Mouse (Mus musculus): ENCODE results near the gene Trf. TPM values are rescaled to one million over a fixed set of nuclear protein-coding genes. Genes with fewer than 3 reads are reported as not detected.

Trf gene
- total and polyA plus RNA-seq, 2 experiments from 2014 or later, result 27.9 to 110 TPM

DNA sequence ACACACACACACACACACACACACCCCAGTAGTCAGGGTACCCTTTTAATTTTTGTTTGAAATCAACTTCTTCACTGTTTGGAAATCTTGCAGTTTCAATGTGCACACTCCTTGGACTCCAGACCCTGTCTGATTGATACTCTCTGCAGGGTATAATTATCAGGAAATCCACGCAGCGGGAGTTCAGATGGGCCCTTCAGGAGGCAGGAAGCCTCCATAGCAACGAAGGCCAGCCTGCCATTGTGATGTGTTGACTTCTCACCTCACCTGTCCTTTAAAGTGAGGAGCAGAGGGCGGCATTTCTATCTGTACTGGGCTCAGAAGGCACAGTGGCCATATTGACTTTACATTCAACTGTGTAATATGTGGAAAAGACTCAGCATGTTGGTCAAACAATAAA lies 45.4 kb downstream of the Trf start:
- H3K9ac ChIP-seq (replicated peaks; ENCODE audit: low read depth, low read length), result no peak overlapping the region
- H3K27me3 ChIP-seq (ENCODE audit: control insufficient read depth, insufficient read depth, low read length), result no peaks in the 10 kb centered on the region
- no peak for ATAC-seq (ENCODE audit: insufficient read depth, low read depth)
- H3K4me3 ChIP-seq (ENCODE audit: low read depth, low read length), result no peak overlapping the region
- H3K4me2 ChIP-seq (ENCODE audit: low read depth, low read length), result no peak overlapping the region
- H3K27ac ChIP-seq (ENCODE audit: low read depth), result no peak overlapping the region
- H3K36me3 ChIP-seq (replicated peaks; ENCODE audit: control insufficient read depth, insufficient read depth, low read length), result peaks cover 21% of the 10 kb centered on the region
- no peak for TF ChIP-seq EP300 (IDR thresholded peaks at IDR 0.05; ENCODE audit: low read depth)
- no peak for TF ChIP-seq CTCF (IDR thresholded peaks at IDR 0.05; ENCODE audit: low read depth)
- WGBS, result 70% methylated on average over 4 of the region's 4 CpGs
- no peaks in the 10 kb centered on the region for H3K9me3 ChIP-seq (replicated peaks; ENCODE audit: control insufficient read depth, low read length)
- H3K4me1 ChIP-seq (ENCODE audit: control insufficient read depth, insufficient read depth), result peaks cover 8% of the 10 kb centered on the region
- no peak for DNase-seq (ENCODE audit: low spot score)

DNA sequence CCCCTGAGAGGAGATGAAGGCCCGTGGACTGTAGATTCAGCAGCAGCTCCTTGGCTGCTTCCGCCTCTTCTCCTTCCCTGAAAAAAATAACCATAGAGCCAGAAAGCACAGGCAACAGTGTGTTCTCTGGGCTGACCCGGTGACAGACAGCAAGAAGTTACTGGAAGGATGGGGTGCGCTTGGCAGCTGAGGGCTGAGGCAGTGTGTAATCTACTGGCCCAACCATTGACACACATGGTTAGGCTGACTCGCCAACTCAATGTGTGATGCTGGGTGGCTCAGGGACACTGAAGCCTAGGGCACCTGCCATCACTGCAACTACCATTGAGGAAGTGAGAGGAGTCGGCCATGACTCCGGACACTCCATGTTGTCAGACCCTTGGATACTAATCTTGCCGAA lies 48.4 kb downstream of the Trf start:
- Histone ChIP-seq H3K36me3 (replicated peaks; ENCODE audit: control insufficient read depth, insufficient read depth, low read length) (no peaks in the 10 kb centered on the region), H3K4me3 (ENCODE audit: low read depth, low read length) (no peak overlapping the region), H3K9me3 (replicated peaks; ENCODE audit: control insufficient read depth, low read length) (no peaks in the 10 kb centered on the region), H3K9ac (replicated peaks; ENCODE audit: low read depth, low read length) (no peak overlapping the region), H3K4me2 (ENCODE audit: low read depth, low read length) (no peak overlapping the region), H3K27ac (ENCODE audit: low read depth) (no peak overlapping the region), H3K4me1 (ENCODE audit: control insufficient read depth, insufficient read depth) (peaks cover 8% of the 10 kb centered on the region), H3K27me3 (ENCODE audit: control insufficient read depth, insufficient read depth, low read length) (no peaks in the 10 kb centered on the region)
- ATAC-seq (ENCODE audit: insufficient read depth, low read depth) (no peak), DNase-seq (ENCODE audit: low spot score) (no peak)
- WGBS, result 83% methylated on average over 8 of the region's 8 CpGs
- TF ChIP-seq EP300 (IDR thresholded peaks at IDR 0.05; ENCODE audit: low read depth) (no peak), CTCF (IDR thresholded peaks at IDR 0.05; ENCODE audit: low read depth) (no peak)

DNA sequence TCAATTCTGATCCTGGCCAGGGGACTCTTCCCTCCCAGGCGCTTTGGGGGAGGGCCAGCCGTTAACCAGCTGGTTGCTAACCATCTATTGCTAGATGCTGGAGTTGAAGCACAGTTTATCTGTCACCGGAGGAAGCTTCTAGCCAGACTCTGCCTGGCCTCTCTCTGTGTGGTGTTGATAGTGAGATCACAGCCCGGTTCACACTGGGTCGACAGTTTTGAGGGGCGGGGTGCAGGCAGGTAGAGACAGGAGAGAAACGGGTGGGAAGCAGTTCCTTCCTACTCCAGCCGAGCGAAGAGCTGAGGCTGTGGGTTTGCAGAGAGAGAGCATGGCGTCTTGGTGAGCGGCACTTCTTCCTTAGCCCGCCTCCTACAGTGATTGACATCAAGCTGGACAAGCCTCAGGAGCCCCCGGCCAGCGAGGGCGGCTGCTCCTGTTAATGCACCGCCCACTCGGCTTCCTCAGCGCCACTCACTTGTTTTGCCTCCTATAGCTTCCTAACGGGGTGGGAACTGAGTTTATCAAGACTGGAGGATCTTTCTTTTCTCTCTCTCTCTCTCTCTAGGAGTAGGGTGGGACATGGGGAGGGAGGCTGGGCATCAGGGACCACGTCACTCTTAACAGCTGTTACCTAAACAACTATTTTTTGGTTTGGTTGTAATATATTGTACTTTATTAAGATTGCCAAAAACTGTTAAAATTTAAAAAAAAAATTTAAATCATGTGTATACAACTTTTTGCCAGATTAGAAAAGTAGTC lies 49.3 kb downstream of the Trf start:
- peak overlapping the region; percentile 68 for H3K4me2 ChIP-seq (ENCODE audit: low read depth, low read length)
- H3K4me1 ChIP-seq (ENCODE audit: control insufficient read depth, insufficient read depth), result peaks cover 8% of the 10 kb centered on the region
- H3K27ac ChIP-seq (ENCODE audit: low read depth), result 0 out of 2 replicates have a peak overlapping the region, but pooled peaks have one; percentile 14
- no peak overlapping the region; the same call in 1 of the 2 replicates for H3K9ac ChIP-seq (replicated peaks; ENCODE audit: low read depth, low read length)
- 2% methylated on average over 20 of the region's 20 CpGs for WGBS
- no peaks in the 10 kb centered on the region for H3K9me3 ChIP-seq (replicated peaks; ENCODE audit: control insufficient read depth, low read length)
- H3K27me3 ChIP-seq (ENCODE audit: control insufficient read depth, insufficient read depth, low read length), result no peaks in the 10 kb centered on the region
- ATAC-seq (ENCODE audit: insufficient read depth, low read depth), result peak; percentile 85
- H3K4me3 ChIP-seq (ENCODE audit: low read depth, low read length), result peak overlapping the region; percentile 46
- no peaks in the 10 kb centered on the region for H3K36me3 ChIP-seq (replicated peaks; ENCODE audit: control insufficient read depth, insufficient read depth, low read length)
- peak; percentile 81 for DNase-seq (ENCODE audit: low spot score)
- TF ChIP-seq CTCF (IDR thresholded peaks at IDR 0.05; ENCODE audit: low read depth) (no peak), EP300 (IDR thresholded peaks at IDR 0.05; ENCODE audit: low read depth) (no peak)

DNA sequence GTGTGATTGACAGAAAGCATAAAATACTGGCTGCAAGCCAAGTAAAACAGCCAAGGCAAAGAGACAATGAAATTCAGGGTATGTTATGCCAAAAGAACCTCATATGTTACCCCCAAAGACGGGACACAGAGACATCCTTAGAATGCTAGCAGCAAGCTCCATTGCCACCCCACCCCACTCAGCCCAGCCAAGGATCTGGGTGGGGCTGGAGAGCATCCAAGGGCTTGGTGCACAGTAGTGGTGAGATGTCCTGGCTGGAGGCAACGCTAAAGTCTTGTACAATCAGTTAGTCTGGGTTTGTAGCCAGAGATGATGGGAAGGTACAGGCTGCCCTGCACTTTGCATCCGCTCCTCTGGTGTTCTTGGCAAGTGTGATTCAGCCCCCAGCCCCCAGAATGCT lies 49.9 kb downstream of the Trf start:
- Histone ChIP-seq H3K4me2 (ENCODE audit: low read depth, low read length) (peak overlapping the region; percentile 68), H3K4me3 (ENCODE audit: low read depth, low read length) (peak overlapping the region; percentile 46), H3K36me3 (replicated peaks; ENCODE audit: control insufficient read depth, insufficient read depth, low read length) (no peaks in the 10 kb centered on the region), H3K9me3 (replicated peaks; ENCODE audit: control insufficient read depth, low read length) (no peaks in the 10 kb centered on the region), H3K27ac (ENCODE audit: low read depth) (0 out of 2 replicates have a peak overlapping the region, but pooled peaks have one; percentile 14), H3K27me3 (ENCODE audit: control insufficient read depth, insufficient read depth, low read length) (no peaks in the 10 kb centered on the region), H3K9ac (replicated peaks; ENCODE audit: low read depth, low read length) (no peak overlapping the region), H3K4me1 (ENCODE audit: control insufficient read depth, insufficient read depth) (peaks cover 8% of the 10 kb centered on the region)
- ATAC-seq (ENCODE audit: insufficient read depth, low read depth), result peak; percentile 18; the same call in 1 of the 2 replicates
- 50% methylated on average over 3 of the region's 3 CpGs for WGBS
- TF ChIP-seq CTCF (IDR thresholded peaks at IDR 0.05; ENCODE audit: low read depth) (no peak), EP300 (IDR thresholded peaks at IDR 0.05; ENCODE audit: low read depth) (no peak)
- no peak for DNase-seq (ENCODE audit: low spot score)

DNA sequence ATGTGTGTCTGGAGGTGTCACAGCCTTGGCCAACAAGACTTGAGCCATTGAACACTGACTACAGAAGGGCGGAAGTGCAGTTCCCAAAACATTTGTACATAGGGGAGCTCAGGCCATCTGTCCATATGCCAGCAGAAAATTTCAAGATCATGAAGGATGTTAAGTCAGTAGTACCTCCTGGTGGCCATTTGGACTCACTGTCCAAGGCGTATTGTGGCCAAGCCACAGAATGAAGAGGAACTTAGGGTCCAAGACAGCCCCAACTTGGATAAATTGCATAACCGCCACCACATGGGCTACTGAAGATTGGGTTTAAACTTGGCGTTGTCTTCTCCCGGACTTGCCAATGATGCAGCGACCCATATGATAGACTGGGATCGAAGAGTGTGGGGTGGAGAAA lies 54.6 kb downstream of the Trf start:
- H3K4me3 ChIP-seq (ENCODE audit: low read depth, low read length), result no peak overlapping the region
- DNase-seq (ENCODE audit: low spot score), result no peak
- peaks cover 5% of the 10 kb centered on the region for H3K4me1 ChIP-seq (ENCODE audit: control insufficient read depth, insufficient read depth)
- H3K36me3 ChIP-seq (replicated peaks; ENCODE audit: control insufficient read depth, insufficient read depth, low read length), result no peaks in the 10 kb centered on the region
- no peak overlapping the region for H3K4me2 ChIP-seq (ENCODE audit: low read depth, low read length)
- WGBS, result 89% methylated on average over 7 of the region's 7 CpGs
- no peak overlapping the region for H3K9ac ChIP-seq (replicated peaks; ENCODE audit: low read depth, low read length)
- no peaks in the 10 kb centered on the region for H3K9me3 ChIP-seq (replicated peaks; ENCODE audit: control insufficient read depth, low read length)
- H3K27me3 ChIP-seq (ENCODE audit: control insufficient read depth, insufficient read depth, low read length), result no peaks in the 10 kb centered on the region
- H3K27ac ChIP-seq (ENCODE audit: low read depth), result no peak overlapping the region
- no peak for ATAC-seq (ENCODE audit: insufficient read depth, low read depth)
- TF ChIP-seq EP300 (IDR thresholded peaks at IDR 0.05; ENCODE audit: low read depth), result no peak
- TF ChIP-seq CTCF (IDR thresholded peaks at IDR 0.05; ENCODE audit: low read depth), result no peak

Data from heart, postnatal 0 days (tissue).